Mouse (Mus musculus) urinary bladder, postnatal 10 days (tissue): ENCODE results near the gene Olfr639.
"Not testable (repeated sequence)": the region's sequence is repeated elsewhere in the genome, so short reads cannot be mapped to it uniquely, and the experiment has no call there.

Experiments
- DNase-seq: peaks from one replicate; pipeline ENCODE4 v3.0.0; 2022; ENCODE audit warnings: low spot score

The Olfr639 gene

GRCm38 (mm10) chr7:104017203-104017602 is at the start of gene Olfr639:
Gene Olfr639, minus strand, starts transcription at chr7:104017303.
- no peak for DNase-seq

GRCm38 (mm10) chr7:104061345-104061744 is 44.2 kb upstream of the Olfr639 start, which contains the start of gene 4930516K23Rik:
Gene 4930516K23Rik, minus strand, starts transcription at chr7:104061445.
- DNase-seq: no peak

- DNase-seq: no peak
Observed at GRCm38 (mm10) chr7:104059215-104059614, 42.1 kb upstream of the Olfr639 start.

GRCm38 (mm10) chr7:104052566-104052965 is 35.5 kb upstream of the Olfr639 start, which contains the start of gene Olfr642:
Gene Olfr642, minus strand, starts transcription at chr7:104052666.
- no peak for DNase-seq

GRCm38 (mm10) chr7:104050745-104051144 is 33.6 kb upstream of the Olfr639 start:
- DNase-seq: no peak

GRCm38 (mm10) chr7:104035145-104035544 is 18.0 kb upstream of the Olfr639 start, which contains the start of gene Olfr641:
Gene Olfr641, plus strand, starts transcription at chr7:104035445.
- no peak for DNase-seq

GRCm38 (mm10) chr7:104026978-104027377 is 9.9 kb upstream of the Olfr639 start:
- DNase-seq: no peak

GRCm38 (mm10) chr7:104025473-104025872 is 8.4 kb upstream of the Olfr639 start, which contains the start of gene Olfr640:
Gene Olfr640, minus strand, starts transcription at chr7:104025573.
- DNase-seq: no peak

- DNase-seq: no peak
Observed at GRCm38 (mm10) chr7:104021651-104022050, 4.5 kb upstream of the Olfr639 start.

GRCm38 (mm10) chr7:104018953-104019352 is 1.9 kb upstream of the Olfr639 start:
- no peak for DNase-seq

GRCm38 (mm10) chr7:103999124-103999523 is 18.0 kb downstream of the Olfr639 start:
- DNase-seq: no peak

- no peak for DNase-seq
Observed at GRCm38 (mm10) chr7:103998446-103998845, 18.7 kb downstream of the Olfr639 start, which contains the start of gene Olfr638. Gene Olfr638, plus strand, starts transcription at chr7:103998746.

GRCm38 (mm10) chr7:103971782-103972181 is 45.3 kb downstream of the Olfr639 start:
- no peak for DNase-seq

GRCm38 (mm10) chr7:103970852-103971251 is 46.3 kb downstream of the Olfr639 start, which contains the start of gene Olfr635:
Gene Olfr635, plus strand, starts transcription at chr7:103971152.
- DNase-seq: no peak

- not testable (repeated sequence) for DNase-seq
Observed at GRCm38 (mm10) chr7:103966873-103967272, 50.2 kb downstream of the Olfr639 start.
